Mouse (Mus musculus): ENCODE measurements at regions not wholly inside any gene's neighbourhood (a gene's known extent, or its start where the extent isn't known, plus 50 kb on each side); places are given as distances from the start of the nearest gene placed in this dataset.
A peak's percentile ranks its signal among the peaks of the same experiment; 100 is the strongest.

DNA sequence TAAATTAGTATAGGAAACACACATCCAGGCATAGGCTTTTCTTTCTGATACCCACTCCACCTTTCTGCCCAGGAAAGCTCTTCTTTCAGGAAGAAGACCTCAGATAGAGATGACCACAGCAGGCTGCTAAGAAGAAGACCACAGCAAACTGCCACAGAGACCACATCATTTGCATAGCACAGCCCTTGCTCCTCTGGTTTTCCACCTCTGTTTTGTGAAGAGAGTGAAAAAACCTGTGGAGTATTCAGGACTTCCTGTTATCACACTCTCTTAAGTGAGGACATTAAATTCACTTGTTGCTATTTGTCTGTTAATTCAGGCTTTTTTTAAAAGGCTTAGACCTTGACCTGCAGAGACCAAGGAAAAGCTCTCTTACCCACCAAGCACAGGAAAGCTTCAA is 294.7 kb upstream of the Rnaseh2b start:
- DNase-seq (ENCODE audit: low spot score) (no peak), ATAC-seq (no peak)
- Histone ChIP-seq H3K27me3 (replicated peaks; ENCODE audit: control insufficient read depth, insufficient read depth, low read length) (no peaks in the 10 kb centered on the region), H3K4me3 (ENCODE audit: low read depth, low read length) (no peak overlapping the region), H3K4me2 (ENCODE audit: low read length) (no peak overlapping the region), H3K36me3 (ENCODE audit: control insufficient read depth, insufficient read depth, low read length) (no peaks in the 10 kb centered on the region), H3K9ac (ENCODE audit: low read length) (no peak overlapping the region), H3K4me1 (ENCODE audit: control insufficient read depth, insufficient read depth, low read length) (peaks cover 10% of the 10 kb centered on the region; the same call in 1 of the 2 replicates), H3K27ac (ENCODE audit: low read depth, low read length) (no peak overlapping the region), H3K9me3 (replicated peaks; ENCODE audit: control insufficient read depth, low read length) (no peaks in the 10 kb centered on the region)

DNA sequence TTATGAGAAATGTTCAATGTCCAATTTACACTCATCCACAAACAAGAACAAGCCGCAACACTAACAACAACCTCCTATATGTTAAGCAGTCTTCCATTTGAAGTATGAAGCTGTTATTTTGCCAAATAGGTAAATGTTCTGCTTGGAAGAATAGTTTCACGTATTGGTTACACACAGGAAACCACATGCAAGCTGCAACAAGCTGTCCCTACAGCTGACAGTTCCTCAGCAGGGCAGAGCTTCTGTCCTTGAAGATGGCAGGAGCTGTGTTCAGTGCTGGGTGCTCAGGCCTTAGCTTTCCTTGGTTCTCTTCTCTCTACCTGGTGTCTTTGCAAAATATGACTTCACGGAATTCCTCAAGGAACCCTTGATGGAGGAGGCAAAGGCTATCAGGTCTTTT is 294.1 kb upstream of the Rnaseh2b start:
- no peaks in the 10 kb centered on the region for H3K36me3 ChIP-seq (ENCODE audit: control insufficient read depth, insufficient read depth, low read length)
- peaks cover 14% of the 10 kb centered on the region for H3K4me1 ChIP-seq (ENCODE audit: control insufficient read depth, insufficient read depth, low read length)
- H3K27me3 ChIP-seq (replicated peaks; ENCODE audit: control insufficient read depth, insufficient read depth, low read length) = no peaks in the 10 kb centered on the region
- H3K9me3 ChIP-seq (replicated peaks; ENCODE audit: control insufficient read depth, low read length) = no peaks in the 10 kb centered on the region
- no peak for ATAC-seq
- no peak overlapping the region for H3K4me2 ChIP-seq (ENCODE audit: low read length)
- DNase-seq (ENCODE audit: low spot score) = no peak
- 94% methylated on average over 3 of the region's 3 CpGs for WGBS
- no peak overlapping the region for H3K4me3 ChIP-seq (ENCODE audit: low read depth, low read length)
- no peak overlapping the region for H3K9ac ChIP-seq (ENCODE audit: low read length)
- no peak overlapping the region for H3K27ac ChIP-seq (ENCODE audit: low read depth, low read length)

DNA sequence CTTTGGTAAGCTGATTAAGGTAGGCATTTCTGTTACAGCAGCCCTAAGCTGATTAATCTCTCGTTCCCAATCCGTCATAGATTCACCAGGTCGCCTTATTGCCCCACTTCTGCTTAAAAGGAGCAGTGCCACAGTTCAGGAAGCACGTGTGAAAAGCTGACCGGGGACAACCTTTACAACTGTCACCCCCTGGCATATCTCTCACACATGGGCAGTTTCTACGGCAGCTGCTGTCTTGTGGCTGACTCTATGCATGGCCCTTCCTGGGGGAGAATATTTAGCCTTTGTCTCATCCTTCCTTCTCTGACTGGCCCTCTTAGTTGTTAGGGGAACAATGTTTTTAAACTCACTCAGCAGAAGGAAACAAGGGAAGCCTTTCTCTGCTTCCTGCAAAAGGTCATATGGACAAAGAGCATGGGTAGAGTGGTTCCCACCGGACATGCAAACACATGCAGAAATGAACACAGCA is 290.9 kb upstream of the Rnaseh2b start:
- no peaks in the 10 kb centered on the region for H3K27me3 ChIP-seq (replicated peaks; ENCODE audit: control insufficient read depth, insufficient read depth, low read length)
- H3K9me3 ChIP-seq (replicated peaks; ENCODE audit: control insufficient read depth, low read length) = no peaks in the 10 kb centered on the region
- ATAC-seq (no peak), DNase-seq (ENCODE audit: low spot score) (no peak)
- H3K4me3 ChIP-seq (ENCODE audit: low read depth, low read length) = no peak overlapping the region
- WGBS = 34% methylated on average over 7 of the region's 7 CpGs
- no peak overlapping the region for H3K4me2 ChIP-seq (ENCODE audit: low read length)
- no peak overlapping the region for H3K9ac ChIP-seq (ENCODE audit: low read length)
- H3K4me1 ChIP-seq (ENCODE audit: control insufficient read depth, insufficient read depth, low read length) = peaks cover 21% of the 10 kb centered on the region
- H3K27ac ChIP-seq (ENCODE audit: low read depth, low read length) = peak overlapping the region; percentile 39; the same call in 1 of the 2 replicates
- H3K36me3 ChIP-seq (ENCODE audit: control insufficient read depth, insufficient read depth, low read length) = no peaks in the 10 kb centered on the region

DNA sequence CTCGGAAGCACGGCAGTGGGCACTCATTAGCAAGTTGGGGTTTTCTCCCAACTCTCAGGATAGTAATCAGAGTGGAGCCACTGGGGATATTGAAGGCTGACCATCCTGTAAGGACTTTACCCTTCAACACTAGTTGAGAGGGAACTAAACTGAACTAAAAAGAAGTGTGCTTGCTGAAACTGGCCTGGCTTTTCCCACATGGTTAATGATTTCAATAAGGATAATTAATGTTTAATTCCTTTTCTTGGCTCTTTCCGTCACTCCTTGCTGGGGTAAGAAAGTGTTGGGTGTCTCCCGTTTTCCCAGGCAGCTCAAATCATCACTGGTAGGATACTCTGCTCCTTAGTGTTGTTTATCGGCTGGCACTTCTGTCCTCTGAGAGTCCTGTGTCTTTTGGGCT is 290.3 kb upstream of the Rnaseh2b start:
- no peaks in the 10 kb centered on the region for H3K36me3 ChIP-seq (ENCODE audit: control insufficient read depth, insufficient read depth, low read length)
- peaks cover 21% of the 10 kb centered on the region for H3K4me1 ChIP-seq (ENCODE audit: control insufficient read depth, insufficient read depth, low read length)
- no peaks in the 10 kb centered on the region for H3K27me3 ChIP-seq (replicated peaks; ENCODE audit: control insufficient read depth, insufficient read depth, low read length)
- no peak overlapping the region for H3K4me2 ChIP-seq (ENCODE audit: low read length)
- DNase-seq (ENCODE audit: low spot score) (no peak), ATAC-seq (no peak)
- WGBS = 31% methylated on average over 5 of the region's 5 CpGs
- no peak overlapping the region for H3K4me3 ChIP-seq (ENCODE audit: low read depth, low read length)
- no peak overlapping the region for H3K9ac ChIP-seq (ENCODE audit: low read length)
- H3K27ac ChIP-seq (ENCODE audit: low read depth, low read length) = peak overlapping the region; percentile 46; the same call in 1 of the 2 replicates
- no peaks in the 10 kb centered on the region for H3K9me3 ChIP-seq (replicated peaks; ENCODE audit: control insufficient read depth, low read length)

DNA sequence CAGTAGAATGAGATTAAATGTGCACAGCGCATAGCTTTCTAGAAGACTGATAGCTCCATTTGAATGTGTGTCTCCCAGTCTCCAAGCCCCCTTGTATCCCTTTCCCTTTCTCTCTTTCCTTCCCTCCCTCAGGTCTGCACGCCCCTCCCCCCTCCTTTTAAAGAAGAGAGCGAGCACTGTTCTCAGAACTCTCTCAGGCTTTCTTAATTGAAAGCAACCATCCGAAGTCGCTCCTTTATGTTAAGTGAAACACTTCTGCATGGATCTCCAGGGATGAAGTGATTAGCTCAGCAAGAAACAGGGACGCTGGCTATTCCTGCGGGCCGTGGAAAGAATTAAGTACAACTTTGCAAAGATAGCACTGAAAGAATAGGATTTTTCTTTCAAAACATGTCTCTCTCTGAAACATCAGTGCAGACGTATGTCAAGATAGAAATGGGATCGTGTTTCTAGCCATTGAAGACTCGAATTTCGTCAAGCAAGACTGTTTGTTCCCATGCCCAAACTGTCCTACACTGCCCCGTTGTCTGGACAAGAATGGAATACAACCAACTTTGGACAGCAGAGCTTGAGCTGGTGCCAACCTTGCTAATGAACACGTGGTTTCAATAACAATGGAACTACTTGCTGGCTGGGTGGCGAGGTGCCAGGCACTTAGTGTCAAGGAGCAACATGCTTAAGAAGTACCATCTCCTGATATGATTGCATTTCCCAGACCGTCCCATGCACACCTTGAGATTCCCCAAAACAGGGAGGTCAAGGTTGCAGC is 289.2 kb upstream of the Rnaseh2b start:
- H3K4me3 ChIP-seq (ENCODE audit: low read depth, low read length) = no peak overlapping the region
- H3K27me3 ChIP-seq (replicated peaks; ENCODE audit: control insufficient read depth, insufficient read depth, low read length) = no peaks in the 10 kb centered on the region
- H3K36me3 ChIP-seq (ENCODE audit: control insufficient read depth, insufficient read depth, low read length) = no peaks in the 10 kb centered on the region
- no peak overlapping the region for H3K9ac ChIP-seq (ENCODE audit: low read length)
- H3K4me2 ChIP-seq (ENCODE audit: low read length) = peak overlapping the region; percentile 28
- ATAC-seq = peak; percentile 88
- peak overlapping the region; percentile 62 for H3K27ac ChIP-seq (ENCODE audit: low read depth, low read length)
- H3K9me3 ChIP-seq (replicated peaks; ENCODE audit: control insufficient read depth, low read length) = no peaks in the 10 kb centered on the region
- peak; percentile 86 for DNase-seq (ENCODE audit: low spot score)
- WGBS = 4% methylated on average over 16 of the region's 16 CpGs
- H3K4me1 ChIP-seq (ENCODE audit: control insufficient read depth, insufficient read depth, low read length) = peaks cover 21% of the 10 kb centered on the region

DNA sequence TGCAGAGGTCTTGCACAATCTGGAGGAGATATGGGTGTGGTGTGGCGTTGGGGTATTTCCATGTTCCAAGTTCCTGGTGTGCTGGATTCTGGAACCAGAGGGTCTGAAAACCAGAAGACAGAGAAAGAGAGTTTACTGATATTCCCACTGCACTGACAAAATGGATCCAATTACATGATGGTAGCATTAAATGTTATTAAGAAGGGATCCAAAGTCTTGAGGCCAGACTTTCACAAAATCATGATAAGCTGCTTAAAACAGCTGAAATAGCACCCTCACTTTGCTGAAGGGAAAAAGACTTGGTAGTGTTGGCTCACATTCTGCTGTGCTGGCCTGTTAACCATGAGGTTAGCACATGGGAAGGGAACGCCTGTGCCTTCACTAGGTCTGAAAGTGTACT is 288.6 kb upstream of the Rnaseh2b start:
- ATAC-seq = no peak
- Histone ChIP-seq H3K27ac (ENCODE audit: low read depth, low read length) (peak overlapping the region; percentile 62; the same call in 1 of the 2 replicates), H3K4me3 (ENCODE audit: low read depth, low read length) (no peak overlapping the region), H3K4me2 (ENCODE audit: low read length) (no peak overlapping the region), H3K4me1 (ENCODE audit: control insufficient read depth, insufficient read depth, low read length) (peaks cover 21% of the 10 kb centered on the region), H3K9me3 (replicated peaks; ENCODE audit: control insufficient read depth, low read length) (no peaks in the 10 kb centered on the region), H3K36me3 (ENCODE audit: control insufficient read depth, insufficient read depth, low read length) (no peaks in the 10 kb centered on the region), H3K27me3 (replicated peaks; ENCODE audit: control insufficient read depth, insufficient read depth, low read length) (no peaks in the 10 kb centered on the region), H3K9ac (ENCODE audit: low read length) (no peak overlapping the region)
- 69% methylated on average over 2 of the region's 2 CpGs for WGBS
- no peak for DNase-seq (ENCODE audit: low spot score)

DNA sequence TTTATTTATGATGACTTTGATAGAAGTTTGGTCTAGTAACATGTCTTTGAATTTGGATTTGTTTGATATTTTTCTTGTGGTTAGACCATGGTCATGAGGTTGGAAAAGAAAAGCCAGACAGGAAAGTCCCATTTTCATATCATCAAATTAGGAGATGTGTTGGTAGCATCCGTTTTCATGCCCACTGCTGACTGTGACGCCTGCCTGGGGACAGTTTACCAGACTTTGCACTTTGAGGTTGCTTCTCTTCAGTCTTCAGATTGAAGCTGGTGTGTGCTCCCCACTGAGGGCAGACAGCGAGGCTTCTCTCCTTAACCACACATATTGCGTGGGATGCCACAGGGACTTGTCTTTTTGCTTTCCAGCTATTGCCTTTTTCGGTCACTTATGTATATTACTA is 283.7 kb upstream of the Rnaseh2b start:
- Histone ChIP-seq H3K4me2 (ENCODE audit: low read length) (no peak overlapping the region), H3K9ac (ENCODE audit: low read length) (no peak overlapping the region), H3K27me3 (replicated peaks; ENCODE audit: control insufficient read depth, insufficient read depth, low read length) (no peaks in the 10 kb centered on the region), H3K27ac (ENCODE audit: low read depth, low read length) (no peak overlapping the region), H3K4me1 (ENCODE audit: control insufficient read depth, insufficient read depth, low read length) (peaks cover 3% of the 10 kb centered on the region; the same call in 1 of the 2 replicates), H3K4me3 (ENCODE audit: low read depth, low read length) (no peak overlapping the region), H3K36me3 (ENCODE audit: control insufficient read depth, insufficient read depth, low read length) (no peaks in the 10 kb centered on the region), H3K9me3 (replicated peaks; ENCODE audit: control insufficient read depth, low read length) (no peaks in the 10 kb centered on the region)
- 93% methylated on average over 5 of the region's 5 CpGs for WGBS
- ATAC-seq (no peak), DNase-seq (ENCODE audit: low spot score) (no peak)

DNA sequence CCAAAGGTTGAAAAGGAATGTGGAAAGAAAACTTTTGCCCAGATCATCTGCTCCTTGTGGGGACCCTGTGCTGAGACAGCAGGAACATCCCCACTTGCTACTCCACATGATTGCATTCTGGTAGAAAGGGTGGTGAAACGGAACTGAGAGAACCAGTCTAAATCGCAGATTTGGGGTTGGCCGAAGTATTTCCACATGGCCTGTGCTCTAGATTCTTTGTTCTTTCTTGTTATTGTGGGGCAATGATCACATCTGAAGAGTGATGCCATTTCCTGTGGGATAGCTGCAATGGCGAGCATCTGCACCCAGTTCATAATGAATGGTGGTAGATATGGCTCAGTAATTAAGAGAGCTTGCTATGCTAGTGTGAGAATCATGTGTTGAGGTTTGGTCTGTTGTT is 273.6 kb upstream of the Rnaseh2b start:
- ATAC-seq = no peak
- Histone ChIP-seq H3K27me3 (replicated peaks; ENCODE audit: control insufficient read depth, insufficient read depth, low read length) (no peaks in the 10 kb centered on the region), H3K4me3 (ENCODE audit: low read depth, low read length) (no peak overlapping the region), H3K36me3 (ENCODE audit: control insufficient read depth, insufficient read depth, low read length) (no peaks in the 10 kb centered on the region), H3K4me2 (ENCODE audit: low read length) (no peak overlapping the region), H3K9ac (ENCODE audit: low read length) (no peak overlapping the region), H3K4me1 (ENCODE audit: control insufficient read depth, insufficient read depth, low read length) (no peaks in the 10 kb centered on the region), H3K27ac (ENCODE audit: low read depth, low read length) (no peak overlapping the region), H3K9me3 (replicated peaks; ENCODE audit: control insufficient read depth, low read length) (no peaks in the 10 kb centered on the region)
- no peak for DNase-seq (ENCODE audit: low spot score)
- 96% methylated on average over 4 of the region's 4 CpGs for WGBS

DNA sequence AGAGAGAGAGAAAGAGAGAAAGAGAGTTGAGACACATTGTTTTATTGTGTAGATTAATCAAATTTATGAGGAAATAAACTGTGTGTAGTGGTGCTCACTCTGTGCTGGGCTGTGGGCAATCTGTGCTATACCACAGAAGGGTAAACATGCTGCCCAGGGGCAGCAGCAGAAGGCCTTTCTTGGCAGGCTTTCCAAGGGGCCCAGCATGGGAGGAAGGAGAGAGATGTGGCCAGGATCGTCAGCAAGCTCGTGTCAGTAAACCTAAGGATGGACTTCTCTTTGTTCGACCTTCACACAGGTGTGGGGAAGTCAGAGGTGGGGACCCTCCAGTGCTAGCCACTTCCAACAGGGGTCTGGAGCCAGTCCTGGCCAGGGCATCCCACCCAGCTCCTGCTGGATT is 271.4 kb upstream of the Rnaseh2b start:
- H3K4me1 ChIP-seq (ENCODE audit: control insufficient read depth, insufficient read depth, low read length) = no peaks in the 10 kb centered on the region
- H3K27me3 ChIP-seq (replicated peaks; ENCODE audit: control insufficient read depth, insufficient read depth, low read length) = no peaks in the 10 kb centered on the region
- H3K4me3 ChIP-seq (ENCODE audit: low read depth, low read length) = no peak overlapping the region
- no peak overlapping the region for H3K4me2 ChIP-seq (ENCODE audit: low read length)
- no peak overlapping the region for H3K9ac ChIP-seq (ENCODE audit: low read length)
- no peak overlapping the region for H3K27ac ChIP-seq (ENCODE audit: low read depth, low read length)
- no peaks in the 10 kb centered on the region for H3K9me3 ChIP-seq (replicated peaks; ENCODE audit: control insufficient read depth, low read length)
- no peak for ATAC-seq
- no peak for DNase-seq (ENCODE audit: low spot score)
- no peaks in the 10 kb centered on the region for H3K36me3 ChIP-seq (ENCODE audit: control insufficient read depth, insufficient read depth, low read length)
- 72% methylated on average over 3 of the region's 3 CpGs for WGBS
